Mouse (Mus musculus) lung, postnatal 14 days (tissue): ENCODE measurements at regions not wholly inside any gene's neighbourhood (a gene's known extent, or its start where the extent isn't known, plus 50 kb on each side); places are given as distances from the start of the nearest gene placed in this dataset.
A peak's percentile ranks its signal among the peaks of the same experiment; 100 is the strongest.

Experiments used
- DNase-seq: peaks from one replicate; pipeline ENCODE4 v3.0.0; 2021

DNA sequence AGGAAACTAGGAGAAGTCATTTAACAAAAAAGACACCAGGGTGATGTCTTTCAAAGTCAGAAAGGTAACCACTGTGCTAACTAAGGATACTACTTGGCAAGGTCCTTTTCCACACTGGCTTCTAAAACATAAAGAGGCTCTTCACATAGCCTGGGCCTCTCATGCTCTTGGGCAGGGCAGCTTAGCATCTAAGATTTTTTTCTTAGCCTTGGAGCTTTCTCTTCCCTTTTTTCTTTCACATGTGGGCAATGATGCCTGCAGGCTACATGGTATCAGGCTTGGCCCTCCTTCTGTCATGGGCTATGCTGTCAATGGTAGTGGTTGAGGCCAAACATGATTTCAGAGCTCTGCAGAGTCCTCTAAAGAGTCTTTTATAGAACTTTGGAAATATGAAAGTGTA is 60.6 kb downstream of the Serpinb6d start:
- DNase-seq: no peak

DNA sequence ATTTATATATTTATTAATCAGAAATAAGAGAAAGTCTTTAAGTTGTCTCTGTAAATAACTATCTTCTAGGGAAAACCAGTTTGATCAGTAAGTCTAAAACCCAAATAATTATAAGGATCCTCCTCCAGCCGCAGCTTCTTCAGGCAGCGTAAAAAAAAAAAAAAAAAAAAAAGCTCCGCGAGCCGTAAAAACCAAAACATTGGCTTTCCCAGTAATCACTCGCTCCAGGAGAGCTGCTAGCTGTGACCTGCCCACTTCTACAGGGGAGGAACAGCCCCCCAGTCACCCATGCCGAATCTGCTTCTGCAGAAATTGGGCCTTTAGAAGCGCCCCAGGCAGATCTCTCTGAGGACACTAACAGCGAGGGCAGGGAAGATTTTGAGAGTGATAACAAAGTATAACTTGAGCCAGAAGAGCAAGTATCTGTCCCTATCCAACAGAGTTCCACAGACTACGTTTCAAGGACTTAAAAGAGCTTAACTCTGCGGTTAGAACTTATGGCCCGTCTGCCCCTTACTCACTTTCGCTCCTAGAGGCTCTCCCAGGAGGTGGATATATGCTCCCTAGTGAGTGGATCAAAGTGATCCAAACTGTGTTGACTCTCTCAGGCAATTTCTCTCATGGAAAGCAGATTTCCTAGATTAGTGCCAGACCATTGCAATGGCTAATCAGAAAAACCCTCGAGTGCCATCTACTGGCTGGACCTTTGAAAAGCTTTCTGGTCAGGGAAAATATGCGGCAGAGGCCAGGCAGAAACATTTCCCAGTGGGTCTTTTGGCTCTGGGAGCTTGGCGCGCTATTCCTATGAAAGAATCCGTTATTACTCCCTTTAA is 80.7 kb downstream of the Serpinb6e start:
- peak; percentile 78 for DNase-seq

DNA sequence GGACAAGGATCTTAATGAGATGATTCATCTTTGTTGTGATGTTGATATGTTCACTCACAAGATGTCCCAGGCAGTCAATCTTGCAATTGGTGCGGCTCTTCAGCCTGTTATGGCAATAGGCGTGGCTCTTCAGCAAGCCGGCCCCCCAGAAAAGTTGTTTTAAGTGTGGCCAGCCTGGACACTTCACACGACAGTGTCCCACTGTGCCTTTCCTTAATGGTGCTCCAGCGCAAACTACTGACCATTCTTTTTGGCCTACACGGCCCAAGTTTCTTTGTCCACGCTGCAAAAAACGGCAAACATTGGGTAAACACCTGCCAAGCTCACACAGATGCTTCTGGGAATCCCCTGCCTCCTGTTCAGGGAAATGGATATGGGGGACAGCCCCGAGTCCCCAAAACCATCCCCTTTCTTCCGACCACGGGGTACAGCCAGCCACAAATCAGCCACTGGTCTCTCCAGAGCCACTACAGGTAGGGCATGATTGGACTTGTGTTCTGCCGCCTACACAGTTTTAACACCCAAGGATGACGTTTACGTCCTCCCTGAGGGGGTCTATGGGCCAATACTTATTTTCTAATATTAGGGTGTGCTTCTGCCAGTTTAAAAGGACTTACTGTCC is 79.8 kb downstream of the Serpinb6e start:
- no peak for DNase-seq
